Mouse (Mus musculus) forebrain, embryonic 14.5 days (tissue): ENCODE measurements at regions not wholly inside any gene's neighbourhood (a gene's known extent, or its start where the extent isn't known, plus 50 kb on each side); places are given as distances from the start of the nearest gene placed in this dataset.

Experiments used
- ATAC-seq: fragments of 200-750 bp; cut with Nextera tagmentation; 2 replicates; pipeline ENCODE4 v1.8.0; 2017; ENCODE audit warnings: mild to moderate bottlenecking, moderate library complexity
- DNase-seq: peaks from one replicate; pipeline ENCODE4 v3.0.0-alpha.2; 2015; ENCODE audit warnings: low spot score
- H3K27ac ChIP-seq: fragments of 300-500 bp; sonication (generic); 2 replicates; pipeline ENCODE4 v1.5.1; 2014; ENCODE audit warnings: low read depth, mild to moderate bottlenecking, control low read depth, low read length, moderate library complexity
- H3K27me3 ChIP-seq: fragments of 300-500 bp; sonication (generic); replicated peaks from 2 replicates; pipeline ENCODE4 v1.6.1; 2014; ENCODE audit warnings: low read length, control low read depth, mixed read lengths; ENCODE audit not compliant: control insufficient read depth, insufficient read depth
- H3K36me3 ChIP-seq: fragments of 300-500 bp; sonication (generic); 2 replicates; pipeline ENCODE4 v1.6.1; 2014; ENCODE audit warnings: low read length, control low read depth; ENCODE audit not compliant: control insufficient read depth, insufficient read depth
- H3K4me1 ChIP-seq: fragments of 300-500 bp; sonication (generic); 2 replicates; pipeline ENCODE4 v1.6.1; 2014; ENCODE audit warnings: antibody characterized with exemption, low read length, control low read depth; ENCODE audit not compliant: control insufficient read depth, insufficient read depth
- H3K4me2 ChIP-seq: fragments of 300-500 bp; sonication (generic); 2 replicates; pipeline ENCODE4 v1.6.1; 2014; ENCODE audit warnings: mild to moderate bottlenecking, control low read depth, low read length
- H3K4me3 ChIP-seq: fragments of 300-500 bp; sonication (generic); 2 replicates; pipeline ENCODE4 v1.5.1; 2014; ENCODE audit warnings: low read depth, low read length, control low read depth
- H3K9ac ChIP-seq: fragments of 300-500 bp; sonication (generic); 2 replicates; pipeline ENCODE4 v1.6.1; 2014; ENCODE audit warnings: mild to moderate bottlenecking, low read length, control low read depth, moderate library complexity
- H3K9me3 ChIP-seq: fragments of 300-500 bp; sonication (generic); replicated peaks from 2 replicates; pipeline ENCODE4 v1.6.1; 2016; ENCODE audit warnings: low read length, control low read depth, mixed read lengths; ENCODE audit not compliant: control insufficient read depth
- WGBS: fragments of 180-500 bp; shearing (Covaris S2); extraction: QIAGEN DNeasy Blood & Tissue Kit; methylation state at CpG from one replicate; pipeline ENCODE4 v1.1.7; 2014; 5-methylcytosine and 5-hydroxymethylcytosine counted together

- Histone ChIP-seq H3K4me3 (no peak overlapping the region), H3K4me1 (no peaks in the 10 kb centered on the region), H3K9me3 (no peaks in the 10 kb centered on the region), H3K36me3 (no peaks in the 10 kb centered on the region), H3K27ac (no peak overlapping the region), H3K9ac (no peak overlapping the region), H3K27me3 (no peaks in the 10 kb centered on the region), H3K4me2 (no peak overlapping the region)
- 90% methylated on average over 6 of the region's 6 CpGs for WGBS
- DNase-seq, result no peak
- ATAC-seq, result no peak
Observed at GRCm38 (mm10) chr3:65478215-65478614, 50.0 kb upstream of the Tiparp start.

GRCm38 (mm10) chr3:65477111-65477510 is 51.1 kb upstream of the Tiparp start:
- no peaks in the 10 kb centered on the region for H3K27me3 ChIP-seq
- ATAC-seq (no peak), DNase-seq (no peak)
- no peaks in the 10 kb centered on the region for H3K36me3 ChIP-seq
- no peaks in the 10 kb centered on the region for H3K4me1 ChIP-seq
- H3K27ac ChIP-seq, result no peak overlapping the region
- H3K4me2 ChIP-seq, result no peak overlapping the region
- no peaks in the 10 kb centered on the region for H3K9me3 ChIP-seq
- no peak overlapping the region for H3K9ac ChIP-seq
- no peak overlapping the region for H3K4me3 ChIP-seq
- 83% methylated on average over 4 of the region's 4 CpGs for WGBS

GRCm38 (mm10) chr3:65476091-65476953 is 51.9 kb upstream of the Tiparp start:
- Histone ChIP-seq H3K27me3 (no peaks in the 10 kb centered on the region), H3K4me3 (no peak overlapping the region), H3K36me3 (no peaks in the 10 kb centered on the region), H3K4me2 (no peak overlapping the region), H3K27ac (no peak overlapping the region), H3K9me3 (no peaks in the 10 kb centered on the region), H3K9ac (no peak overlapping the region), H3K4me1 (no peaks in the 10 kb centered on the region)
- 92% methylated on average over 19 of the region's 19 CpGs for whole genome bisulfite sequencing
- no peak for DNase-seq
- no peak for ATAC-seq

- H3K4me1 ChIP-seq, result no peaks in the 10 kb centered on the region
- H3K4me3 ChIP-seq, result no peak overlapping the region
- ATAC-seq (0 out of 2 replicates have a peak, but pooled peaks have one; percentile 23), DNase-seq (no peak)
- 57% methylated on average over 7 of the region's 7 CpGs for WGBS
- no peak overlapping the region for H3K4me2 ChIP-seq
- H3K9ac ChIP-seq, result no peak overlapping the region
- no peaks in the 10 kb centered on the region for H3K27me3 ChIP-seq
- no peaks in the 10 kb centered on the region for H3K36me3 ChIP-seq
- no peak overlapping the region for H3K27ac ChIP-seq
- H3K9me3 ChIP-seq, result no peaks in the 10 kb centered on the region
Observed at GRCm38 (mm10) chr3:65474585-65474984, 53.6 kb upstream of the Tiparp start.

- H3K27me3 ChIP-seq, result no peaks in the 10 kb centered on the region
- H3K36me3 ChIP-seq, result no peaks in the 10 kb centered on the region
- DNase-seq, result no peak
- no peak overlapping the region for H3K4me3 ChIP-seq
- H3K9ac ChIP-seq, result no peak overlapping the region
- ATAC-seq, result no peak
- H3K9me3 ChIP-seq, result no peaks in the 10 kb centered on the region
- no peak overlapping the region for H3K27ac ChIP-seq
- no peaks in the 10 kb centered on the region for H3K4me1 ChIP-seq
- no peak overlapping the region for H3K4me2 ChIP-seq
- 84% methylated on average over 7 of the region's 7 CpGs for WGBS
Observed at GRCm38 (mm10) chr3:65471796-65472195, 56.4 kb upstream of the Tiparp start.

- H3K9me3 ChIP-seq, result no peaks in the 10 kb centered on the region
- no peaks in the 10 kb centered on the region for H3K36me3 ChIP-seq
- DNase-seq, result no peak
Observed at GRCm38 (mm10) chr3:65469207-65469606, 59.0 kb upstream of the Tiparp start.

GRCm38 (mm10) chr3:65464769-65465168 is 63.4 kb upstream of the Tiparp start:
- 60% methylated on average over 5 of the region's 5 CpGs for whole genome bisulfite sequencing

More at GRCm38 (mm10) chr3:65469207-65469606, 59.0 kb upstream of the Tiparp start:
- no peak overlapping the region for H3K4me2 ChIP-seq
- no peak for ATAC-seq
- no peak overlapping the region for H3K4me3 ChIP-seq
- 80% methylated on average over 4 of the region's 4 CpGs for WGBS
- H3K4me1 ChIP-seq, result no peaks in the 10 kb centered on the region
- H3K27ac ChIP-seq, result no peak overlapping the region
- H3K9ac ChIP-seq, result no peak overlapping the region
- H3K27me3 ChIP-seq, result no peaks in the 10 kb centered on the region

GRCm38 (mm10) chr3:65460936-65461335 is 67.3 kb upstream of the Tiparp start:
- Histone ChIP-seq H3K27ac (no peak overlapping the region), H3K27me3 (no peaks in the 10 kb centered on the region), H3K4me3 (no peak overlapping the region), H3K9ac (no peak overlapping the region), H3K4me1 (no peaks in the 10 kb centered on the region), H3K36me3 (no peaks in the 10 kb centered on the region), H3K4me2 (no peak overlapping the region), H3K9me3 (no peaks in the 10 kb centered on the region)
- DNase-seq (no peak), ATAC-seq (no peak)
- 61% methylated on average over 4 of the region's 4 CpGs for WGBS

More at GRCm38 (mm10) chr3:65464769-65465168, 63.4 kb upstream of the Tiparp start:
- Histone ChIP-seq H3K27me3 (no peaks in the 10 kb centered on the region), H3K9me3 (no peaks in the 10 kb centered on the region), H3K4me3 (no peak overlapping the region), H3K9ac (no peak overlapping the region), H3K4me2 (no peak overlapping the region), H3K4me1 (no peaks in the 10 kb centered on the region), H3K27ac (no peak overlapping the region), H3K36me3 (no peaks in the 10 kb centered on the region)
- no peak for DNase-seq
- no peak for ATAC-seq

- ATAC-seq (no peak), DNase-seq (no peak)
- Histone ChIP-seq H3K4me2 (no peak overlapping the region), H3K36me3 (no peaks in the 10 kb centered on the region), H3K9ac (no peak overlapping the region), H3K9me3 (no peaks in the 10 kb centered on the region), H3K4me3 (no peak overlapping the region), H3K27me3 (no peaks in the 10 kb centered on the region), H3K27ac (no peak overlapping the region), H3K4me1 (0 out of 2 replicates have a peak, but pooled peaks cover 2% of the 10 kb centered on the region)
- WGBS, result 80% methylated on average over 5 of the region's 5 CpGs
Observed at GRCm38 (mm10) chr3:65459702-65460101, 67.3 kb upstream of the Ssr3 start.
